Mouse (Mus musculus) gastrocnemius, adult 2 months (tissue): Measurements from ENCODE around the gene Gpx4. TPM values are rescaled to one million over a fixed set of nuclear protein-coding genes. Genes with fewer than 3 reads are reported as not detected.
"Not testable (repeated sequence)": the region's sequence is repeated elsewhere in the genome, so short reads cannot be mapped to it uniquely, and the experiment has no call there.

Experiments used
- DNase-seq: peaks from one replicate; pipeline ENCODE4 v3.0.0; 2022
- H3K27ac ChIP-seq: fragments of 200-600 bp; 2 replicates; pipeline ENCODE4 v1.8.1; 2022; ENCODE audit warnings: mild to moderate bottlenecking
- H3K4me3 ChIP-seq: fragments of 200-600 bp; 2 replicates; pipeline ENCODE4 v1.8.1; 2022; ENCODE audit warnings: mild to moderate bottlenecking, moderate library complexity
- CTCF ChIP-seq: fragments of 200-600 bp; IDR thresholded peaks from 2 replicates; pipeline ENCODE4 v1.8.1; 2022; ENCODE audit warnings: antibody characterized with exemption, mild to moderate bottlenecking, moderate library complexity
- intact Hi-C: fragments of 180-260 bp; cut with DNase I; formaldehyde crosslinking; loops from one replicate; pipeline ENCODE4 v1.15.1; 2025
- total RNA-seq, 2 experiments: library from RNA; stranded (reverse); gene quantifications; 2 replicates each; pipeline ENCODE4 v1.2.3; 2021

Gpx4 gene
- total RNA-seq, 2 experiments from 2014 or later, result 552 to 603 TPM

DNA sequence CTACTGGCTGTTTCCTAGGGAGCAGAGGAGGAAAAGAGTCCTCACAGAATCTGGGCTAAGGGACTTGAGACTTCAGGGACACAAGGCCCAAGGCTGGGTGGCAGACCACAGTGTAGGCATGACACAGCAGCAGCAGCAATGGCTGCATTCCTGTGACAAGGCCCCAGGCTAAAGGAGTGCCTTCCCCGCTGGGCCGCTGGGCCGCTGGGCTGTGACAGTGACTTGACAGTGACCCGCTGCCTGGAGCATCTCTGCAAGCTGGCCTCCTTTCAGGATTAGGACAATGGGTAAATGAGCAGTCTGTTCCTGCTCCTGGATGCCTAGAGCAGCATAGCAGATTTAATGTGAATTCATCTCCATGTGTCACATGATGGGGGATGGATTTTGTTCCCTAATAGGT, 2.9 kb upstream of the Gpx4 start:
- no peak for TF ChIP-seq CTCF
- Histone ChIP-seq H3K27ac (peak overlapping the region; percentile 28; the same call in 1 of the 2 replicates), H3K4me3 (no peak overlapping the region)
- DNase-seq, result no peak
- intact Hi-C loops, result no loop called here

DNA sequence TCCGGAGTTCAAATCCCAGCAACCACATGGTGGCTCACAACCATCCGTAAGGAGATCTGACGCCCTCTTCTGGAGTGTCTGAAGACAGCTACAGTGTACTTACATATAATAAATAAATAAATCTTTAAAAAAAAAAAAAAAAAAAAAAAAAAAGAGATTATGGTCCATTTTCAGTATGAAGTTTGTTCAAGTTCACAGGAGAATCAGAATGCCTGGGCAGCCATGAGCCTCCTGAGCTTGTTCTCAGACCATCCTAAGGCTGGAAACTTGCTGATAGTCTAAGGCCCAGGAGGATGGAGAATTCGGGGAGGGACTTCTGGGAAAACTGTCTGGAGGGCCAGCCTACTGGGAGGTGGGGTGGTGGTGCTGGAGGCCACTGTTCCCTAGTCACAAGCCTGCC, 1.6 kb upstream of the Gpx4 start:
- H3K27ac ChIP-seq, DNase-seq, H3K4me3 ChIP-seq, intact Hi-C loops: not testable (repeated sequence)

DNA sequence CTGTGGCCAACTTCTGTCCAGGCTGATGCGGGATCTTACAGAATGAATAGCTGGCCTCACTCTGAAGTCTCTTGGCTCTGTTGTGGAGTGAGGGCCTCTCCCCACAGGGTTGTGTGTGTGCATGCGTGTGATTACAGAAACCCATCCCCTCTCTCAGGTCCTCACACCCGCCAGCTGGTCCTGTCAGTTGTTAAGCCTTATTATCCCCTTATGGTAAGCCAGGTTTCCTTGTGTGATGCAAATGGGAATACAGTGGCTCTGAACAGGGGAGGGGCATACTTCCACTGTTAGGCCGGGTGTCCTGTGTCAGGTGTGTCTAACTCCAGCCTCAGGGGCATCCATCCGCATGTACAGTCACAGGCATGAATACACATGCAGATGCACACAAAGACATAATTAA, 1.2 kb upstream of the Gpx4 start:
- H3K4me3 ChIP-seq, result no peak overlapping the region
- intact Hi-C loops, result no loop called here
- DNase-seq, result no peak
- H3K27ac ChIP-seq, result no peak overlapping the region
- no peak for TF ChIP-seq CTCF

DNA sequence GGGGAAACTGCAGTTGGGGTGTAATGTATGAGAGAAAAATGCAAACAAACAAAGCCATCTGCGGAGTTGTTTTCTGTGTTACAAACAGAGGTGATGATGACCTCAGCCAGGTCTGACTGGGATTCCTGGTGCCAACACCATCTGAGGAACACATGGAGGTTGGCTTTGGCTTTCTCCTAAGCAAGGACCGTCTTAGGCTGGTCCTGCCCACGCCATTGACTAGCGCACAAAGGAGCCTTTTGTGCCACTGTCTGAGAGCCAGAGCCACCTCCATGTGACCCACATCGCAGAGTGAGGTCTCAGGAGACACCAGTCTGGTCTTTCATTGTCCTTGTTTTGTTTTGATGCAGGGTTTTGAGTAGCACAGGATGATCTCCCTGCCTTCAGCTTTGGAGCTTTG, 1.4 kb downstream of the Gpx4 start:
- no peak for DNase-seq
- intact Hi-C loops, result no loop called here
- TF ChIP-seq CTCF, result no peak
- no peak overlapping the region for H3K4me3 ChIP-seq
- peak overlapping the region; percentile 59 for H3K27ac ChIP-seq

DNA sequence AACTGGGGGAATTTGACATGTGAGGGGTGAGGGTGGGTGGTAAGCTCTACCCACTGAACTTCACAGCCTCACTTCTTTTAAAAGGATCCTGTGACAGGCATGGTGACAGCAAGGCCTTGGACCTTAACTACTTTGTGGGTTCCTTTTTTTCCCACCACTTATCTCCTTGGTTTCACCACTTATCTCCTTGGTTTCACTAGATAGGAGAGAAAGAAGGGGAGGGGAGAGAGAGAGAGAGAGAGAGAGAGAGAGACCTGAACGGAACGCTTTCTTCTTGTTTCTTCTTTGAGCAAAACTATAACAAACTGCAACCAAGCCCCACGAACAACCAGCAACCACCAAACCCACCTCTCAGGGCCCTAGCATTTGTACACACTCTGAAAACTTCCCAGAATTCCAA, 1.9 kb downstream of the Gpx4 start:
- intact Hi-C loops, result no loop called here
- no peak overlapping the region for H3K4me3 ChIP-seq
- no peak for TF ChIP-seq CTCF
- no peak for DNase-seq
- H3K27ac ChIP-seq, result peak overlapping the region; percentile 59

DNA sequence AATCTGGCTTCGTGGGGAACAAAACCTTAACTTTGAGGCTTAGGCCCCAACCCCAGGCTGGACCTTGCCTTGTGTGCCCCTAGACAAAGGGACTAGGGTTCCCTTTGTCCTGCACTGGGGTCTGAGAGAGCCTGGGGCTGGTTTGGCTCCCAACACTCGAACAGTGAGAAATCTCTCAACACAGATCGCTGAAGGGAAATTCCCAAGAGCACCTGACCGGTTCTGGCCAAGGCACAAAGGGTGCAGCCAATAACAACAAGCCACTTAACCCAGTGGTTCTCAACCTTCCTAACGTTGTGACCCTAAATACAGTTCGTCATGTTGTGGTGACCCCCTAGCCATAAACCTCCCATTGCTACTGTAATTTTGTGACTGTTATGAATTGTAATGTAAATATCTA, 3.3 kb downstream of the Gpx4 start:
- TF ChIP-seq CTCF, result no peak
- Histone ChIP-seq H3K27ac (peak overlapping the region; percentile 100), H3K4me3 (no peak overlapping the region)
- no peak for DNase-seq
- intact Hi-C loops, result loop anchor here (5.0 kb wide), 1 partner anchor 63 kb away; the partner anchor contains the start of gene Cnn2

DNA sequence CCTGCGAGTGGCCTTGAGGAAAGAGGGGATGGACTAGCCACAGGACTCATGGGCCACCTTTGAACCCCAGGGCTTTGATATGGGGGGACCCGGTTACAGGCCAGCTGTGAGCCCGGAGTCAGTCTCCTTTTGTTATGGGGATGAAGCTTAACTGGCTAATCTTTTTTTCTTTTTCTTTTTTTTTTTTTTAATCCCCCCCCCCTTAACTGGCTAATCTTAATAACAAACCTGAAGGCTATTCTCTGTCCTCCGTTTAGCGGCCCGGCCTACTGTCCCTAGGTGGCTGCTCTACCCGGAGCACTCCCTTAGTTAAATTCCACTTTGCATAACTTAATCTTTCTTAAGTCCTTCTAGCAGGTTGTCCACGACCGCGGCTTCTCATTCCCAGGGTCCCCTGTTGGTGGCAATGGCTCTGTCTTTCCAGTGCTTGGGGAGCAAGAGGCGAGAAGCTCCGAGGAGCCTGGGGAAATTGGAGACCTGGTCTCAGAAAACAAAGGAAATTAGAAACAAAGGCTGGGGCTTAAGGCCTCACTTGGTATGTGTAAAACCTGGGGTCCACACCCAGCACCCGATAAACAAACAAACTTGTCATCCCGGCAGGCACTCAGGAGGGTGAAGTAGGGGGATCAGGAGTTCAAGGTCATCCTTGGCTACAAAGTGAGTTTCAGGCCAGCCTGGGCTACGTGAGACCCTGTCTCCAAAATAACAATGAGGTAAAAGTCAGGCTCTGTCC, 4.1 kb downstream of the Gpx4 start:
- H3K27ac ChIP-seq, result peak overlapping the region; percentile 100
- TF ChIP-seq CTCF, result no peak
- no peak overlapping the region for H3K4me3 ChIP-seq
- intact Hi-C loops, result loop anchor here (5.0 kb wide), 1 partner anchor 64 kb away; the partner anchor contains the start of gene Cnn2
- no peak for DNase-seq

DNA sequence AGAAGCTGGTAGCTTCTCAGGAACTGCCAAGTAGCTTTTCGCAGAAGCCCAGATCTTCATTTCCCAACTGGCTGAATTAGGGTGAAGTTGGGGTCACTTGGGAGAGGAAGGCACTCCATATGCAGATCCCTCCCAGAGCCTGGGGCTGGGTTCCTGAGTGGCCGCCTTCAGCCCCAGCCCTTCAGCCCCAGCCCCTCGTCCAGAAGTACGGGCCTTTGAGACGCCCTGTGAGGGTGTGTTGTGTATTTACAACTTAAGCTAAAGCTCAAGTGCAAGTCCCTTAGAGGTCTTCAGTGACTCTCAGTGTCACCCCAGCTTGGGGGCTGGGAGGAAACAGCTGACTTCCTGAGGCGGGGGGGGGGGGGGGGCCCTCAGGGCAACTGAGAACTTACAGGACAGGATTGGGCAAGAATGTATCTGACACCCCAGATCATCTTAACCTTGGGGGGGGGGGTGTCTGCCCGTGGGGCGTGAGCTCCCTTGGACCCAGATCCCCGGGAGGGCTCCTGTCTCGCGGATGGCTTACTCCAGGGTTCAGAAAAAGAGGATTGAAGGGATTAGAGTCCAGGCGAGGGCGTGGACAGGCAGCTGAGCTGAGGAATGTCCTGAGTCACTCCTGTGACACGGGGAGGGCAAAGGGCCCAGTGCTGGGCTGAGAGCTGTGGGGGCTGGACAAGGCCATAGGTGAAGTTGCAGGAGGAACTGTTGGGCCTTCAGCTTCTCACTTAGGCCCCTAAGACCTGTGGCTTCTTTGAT, 4.8 kb downstream of the Gpx4 start:
- Histone ChIP-seq H3K4me3 (no peak overlapping the region), H3K27ac (peak overlapping the region; percentile 100)
- intact Hi-C loops, result loop anchor here (5.0 kb wide), 1 partner anchor 64 kb away; the partner anchor contains the start of gene Cnn2
- peak; percentile 84 for DNase-seq
- no peak for TF ChIP-seq CTCF

DNA sequence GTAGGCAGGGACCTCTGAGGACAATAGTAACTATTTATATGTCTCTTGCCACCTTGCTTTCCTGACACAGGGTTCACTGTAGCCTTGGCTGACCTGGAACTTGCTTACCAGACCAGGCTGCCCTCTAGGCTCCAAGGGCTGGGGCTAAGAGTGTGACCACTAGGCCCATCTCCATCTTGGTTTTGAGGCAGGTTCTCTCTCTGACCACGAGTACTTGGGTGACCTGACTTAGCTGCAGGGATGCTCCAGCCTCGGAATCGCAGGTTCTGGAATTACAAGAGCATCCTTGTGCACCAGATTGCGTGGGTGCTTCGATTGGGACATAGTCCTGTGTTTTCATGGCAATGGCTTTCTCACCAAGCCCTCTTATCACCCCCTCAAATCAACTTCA, 5.4 kb downstream of the Gpx4 start:
- DNase-seq, result no peak
- no peak overlapping the region for H3K4me3 ChIP-seq
- H3K27ac ChIP-seq, result peak overlapping the region; percentile 100
- no peak for TF ChIP-seq CTCF
- intact Hi-C loops, result loop anchor here (5.0 kb wide), 1 partner anchor 65 kb away; the partner anchor contains the start of gene Cnn2

DNA sequence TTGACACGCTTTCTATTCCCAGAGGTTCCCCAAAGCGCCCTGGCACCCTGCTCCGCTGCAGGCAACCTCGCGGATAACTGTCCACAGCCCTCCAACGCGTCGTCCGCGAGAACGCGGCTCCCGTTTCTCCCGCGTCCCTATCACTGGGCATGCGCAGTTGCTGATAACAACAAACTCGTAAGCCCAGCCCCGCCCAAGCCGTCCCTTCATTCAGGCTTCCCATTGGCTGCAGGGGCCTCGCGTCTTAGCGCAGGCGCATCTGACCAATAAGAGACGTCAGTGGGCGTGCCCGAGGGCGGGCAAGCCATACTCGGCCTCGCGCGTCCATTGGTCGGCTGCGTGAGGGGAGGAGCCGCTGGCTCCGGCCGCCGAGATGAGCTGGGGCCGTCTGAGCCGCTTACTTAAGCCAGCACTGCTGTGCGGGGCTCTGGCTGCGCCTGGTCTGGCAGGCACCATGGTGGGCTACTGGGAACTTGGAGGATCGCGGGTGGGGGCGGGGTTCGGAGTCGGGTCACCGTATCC, 6.4 kb downstream of the Gpx4 start:
- DNase-seq, result peak; percentile 100
- Histone ChIP-seq H3K4me3 (peak overlapping the region; percentile 88), H3K27ac (peak overlapping the region; percentile 100)
- intact Hi-C loops, result loop anchor here (1.0 to 5.0 kb wide), 2 partner anchors 61 to 66 kb away; partner anchors contain the start of gene Cnn2
- TF ChIP-seq CTCF, result no peak

DNA sequence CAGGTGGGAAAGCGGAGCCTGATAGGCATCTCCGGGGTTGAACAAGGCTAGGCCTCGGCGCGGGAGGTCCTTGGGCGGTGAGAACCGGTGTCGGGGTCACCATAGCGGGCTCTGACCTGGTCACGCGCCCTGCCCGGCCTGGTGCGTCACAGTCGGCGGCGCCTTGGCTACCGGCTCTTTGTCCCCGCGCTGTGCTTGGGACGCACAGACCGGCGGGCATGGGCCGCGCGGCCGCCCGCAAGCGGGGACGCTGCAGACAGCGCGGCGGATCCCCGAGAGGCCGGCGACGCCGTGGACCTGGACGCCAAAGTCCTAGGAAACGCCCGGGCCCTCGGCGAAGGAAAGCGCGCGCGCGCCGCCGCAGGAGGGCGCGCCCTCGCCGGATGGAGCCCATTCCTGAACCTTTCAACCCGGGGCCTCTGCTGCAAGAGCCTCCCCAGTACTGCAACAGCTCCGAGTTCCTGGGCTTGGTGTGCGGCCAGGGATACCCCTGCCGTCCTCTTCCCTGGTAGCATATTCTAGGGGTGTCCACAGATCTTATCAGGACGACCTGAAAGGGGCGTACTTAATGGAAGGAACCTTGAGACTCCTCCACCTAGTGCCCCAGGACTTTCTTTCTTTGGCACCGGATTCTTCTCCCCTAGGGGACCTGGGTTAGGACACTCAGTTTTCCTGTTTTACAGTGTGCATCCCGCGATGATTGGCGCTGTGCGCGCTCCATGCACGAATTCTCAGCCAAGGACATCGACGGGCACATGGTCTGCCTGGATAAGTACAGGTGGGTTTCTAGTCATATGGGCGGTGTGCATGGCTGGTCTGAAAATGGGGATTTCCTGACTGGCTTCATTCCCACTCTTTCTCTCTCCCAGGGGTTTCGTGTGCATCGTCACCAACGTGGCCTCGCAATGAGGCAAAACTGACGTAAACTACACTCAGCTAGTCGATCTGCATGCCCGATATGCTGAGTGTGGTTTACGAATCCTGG, 7.2 kb downstream of the Gpx4 start:
- peak; percentile 63 for TF ChIP-seq CTCF
- intact Hi-C loops, result loop anchor here (1.0 to 5.0 kb wide), 2 partner anchors 60 to 67 kb away; partner anchors contain the start of gene Cnn2

DNA sequence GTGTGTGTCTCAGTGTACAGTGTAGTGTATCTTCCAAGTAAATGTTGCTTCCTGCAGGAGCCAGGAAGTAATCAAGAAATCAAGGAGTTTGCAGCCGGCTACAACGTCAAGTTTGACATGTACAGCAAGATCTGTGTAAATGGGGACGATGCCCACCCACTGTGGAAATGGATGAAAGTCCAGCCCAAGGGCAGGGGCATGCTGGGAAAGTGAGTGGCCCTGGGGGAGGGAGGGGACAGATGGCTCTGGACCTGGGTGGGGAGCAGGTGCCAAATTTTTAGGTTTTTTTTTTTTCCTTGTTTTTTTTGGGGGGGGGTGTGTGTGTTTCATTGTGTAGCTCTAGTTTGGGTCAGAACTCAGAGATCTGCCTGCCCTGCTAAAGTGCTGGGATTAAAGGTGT, 7.9 kb downstream of the Gpx4 start:
- Histone ChIP-seq H3K27ac (peak overlapping the region; percentile 100), H3K4me3 (peak overlapping the region; percentile 88)
- intact Hi-C loops, result loop anchor here (5.0 kb wide), 1 partner anchor 68 kb away; the partner anchor contains the start of gene Cnn2
- DNase-seq, result not testable (repeated sequence)

More for the DNA sequence above, 7.2 kb downstream of the Gpx4 start:
- Histone ChIP-seq H3K27ac (peak overlapping the region; percentile 100), H3K4me3 (peak overlapping the region; percentile 88)
- peak; percentile 84 for DNase-seq
